Mouse (Mus musculus) spleen, adult 2 months (tissue): ENCODE data around the gene Pigg.

ENCODE experiments used
- CTCF ChIP-seq: fragments of 200-500 bp; IDR thresholded peaks from 2 replicates; pipeline ENCODE4 v1.5.1; 2011; ENCODE audit warnings: mild to moderate bottlenecking, inconsistent platforms; ENCODE audit not compliant: insufficient read depth, insufficient read length, insufficient replicate concordance; ENCODE audit errors: extremely low read depth
- POLR2A ChIP-seq: fragments of 200-500 bp; IDR thresholded peaks from 2 replicates; pipeline ENCODE4 v1.6.1; 2011; ENCODE audit warnings: low read depth, low read length, inconsistent platforms

GRCm38 (mm10) chr5:108354056-108354455 lies 41.6 kb downstream of the Pigg start:
- TF ChIP-seq POLR2A (no peak), CTCF (no peak)
